Mouse (Mus musculus) brain, embryonic 14.5 days (tissue): ENCODE measurements around the gene Car9.

ENCODE experiments used
- CTCF ChIP-seq: fragments of 200-500 bp; IDR thresholded peaks from 2 replicates; pipeline ENCODE4 v1.5.1; 2012; ENCODE audit warnings: inconsistent platforms, mild to moderate bottlenecking, moderate library complexity, borderline replicate concordance; ENCODE audit not compliant: insufficient read depth, insufficient read length; ENCODE audit errors: extremely low read depth
- POLR2A ChIP-seq: fragments of 200-500 bp; IDR thresholded peaks from 2 replicates; pipeline ENCODE4 v1.6.1; 2012; ENCODE audit warnings: mild to moderate bottlenecking, inconsistent platforms, borderline replicate concordance; ENCODE audit not compliant: poor library complexity, insufficient read depth, insufficient read length, severe bottlenecking; ENCODE audit errors: extremely low read depth

- TF ChIP-seq CTCF (no peak), POLR2A (no peak)
Observed at GRCm38 (mm10) chr4:43482591-43482990, 24.2 kb upstream of the Car9 start.
